Mouse (Mus musculus): ENCODE measurements around the gene Olfr1428. TPM values are rescaled to one million over a fixed set of nuclear protein-coding genes. Genes with fewer than 3 reads are reported as not detected.

Olfr1428 gene
- polyA plus RNA-seq (2012; rRNA removed), result not detected in 2 replicates

DNA sequence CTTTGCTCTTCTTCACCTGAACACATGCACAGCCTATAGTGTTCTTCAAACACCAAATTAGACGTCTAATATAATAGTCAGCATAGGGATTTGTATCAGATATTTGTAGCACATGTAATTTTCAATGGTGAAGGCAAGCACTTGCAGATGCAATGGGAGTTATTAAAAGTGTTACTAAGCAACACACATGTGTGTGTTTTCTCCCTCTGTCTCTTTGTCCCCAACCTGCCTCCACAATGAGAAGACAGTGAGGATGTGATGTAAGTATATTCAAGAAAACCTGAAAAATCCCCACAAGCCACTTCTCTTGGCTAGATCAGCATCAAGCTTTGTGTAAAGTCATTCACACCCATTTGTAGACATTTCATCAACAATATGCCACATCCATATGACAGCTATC lies at the start of gene Olfr1428:
TSS of gene Olfr1428 (minus strand) at position 101 of the 400 bp plus-strand sequence.

DNA sequence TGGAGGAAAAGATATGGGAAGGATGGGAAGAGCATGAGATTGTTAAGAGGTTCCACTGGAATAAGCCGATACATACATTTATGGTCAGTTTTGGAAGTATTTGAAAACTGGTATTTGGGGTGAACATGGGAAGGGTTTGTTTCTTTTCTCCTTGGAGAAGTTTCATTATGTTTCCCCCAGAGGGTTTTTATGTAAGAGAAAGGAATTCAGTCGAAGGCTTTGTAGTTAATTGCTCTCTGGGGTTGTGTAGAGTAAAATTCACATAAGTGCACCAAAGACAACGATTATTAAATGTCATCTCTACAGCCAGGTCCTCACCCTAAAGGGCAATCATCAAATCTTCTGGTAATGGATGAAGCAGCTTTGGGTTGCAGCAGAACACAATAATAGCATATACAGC lies 7.4 kb upstream of the Olfr1428 start, which contains the start of gene Olfr76:
TSS of gene Olfr76 (minus strand) at position 101 of the 400 bp plus-strand sequence.

DNA sequence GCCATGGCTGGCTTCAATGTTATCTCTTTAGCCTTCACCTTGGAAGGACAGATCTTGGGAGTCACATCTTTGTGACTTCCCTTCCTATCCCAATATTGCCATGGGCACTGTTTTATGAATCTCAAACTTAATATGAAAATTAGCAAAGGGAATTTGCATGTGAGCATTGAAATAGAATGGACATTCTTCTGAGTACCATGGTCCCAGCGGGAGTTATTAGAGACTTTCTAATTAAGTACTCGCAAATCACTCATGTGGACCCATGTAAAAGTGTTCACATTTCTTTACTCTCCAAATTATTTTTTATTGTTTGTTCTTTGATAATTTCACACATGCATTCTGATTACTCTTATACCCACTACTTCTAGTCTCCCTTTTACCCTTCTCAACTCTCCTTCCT lies 12.5 kb downstream of the Olfr1428 start, which contains the start of gene Olfr1427:
TSS of gene Olfr1427 (minus strand) at position 101 of the 400 bp plus-strand sequence.

DNA sequence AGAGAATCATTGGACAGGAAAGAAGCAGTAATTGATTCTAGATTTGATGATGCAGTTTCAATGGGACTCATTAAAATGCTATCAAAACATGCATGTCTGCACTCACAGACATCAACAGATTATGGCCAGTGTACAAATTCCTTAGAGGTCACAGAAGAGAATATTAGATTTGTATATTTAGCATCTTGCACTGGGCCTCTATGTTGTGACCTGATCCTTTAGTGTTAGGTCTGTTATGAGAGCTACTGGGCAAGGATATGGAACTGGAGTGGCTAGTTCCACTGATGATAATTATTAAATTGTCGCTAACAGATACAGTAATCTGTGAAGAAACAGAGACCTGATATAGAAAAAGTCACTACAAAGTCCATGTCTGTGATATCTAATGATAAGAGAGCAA lies 23.8 kb downstream of the Olfr1428 start, which contains the start of gene Olfr1426:
TSS of gene Olfr1426 (minus strand) at position 101 of the 400 bp plus-strand sequence.

DNA sequence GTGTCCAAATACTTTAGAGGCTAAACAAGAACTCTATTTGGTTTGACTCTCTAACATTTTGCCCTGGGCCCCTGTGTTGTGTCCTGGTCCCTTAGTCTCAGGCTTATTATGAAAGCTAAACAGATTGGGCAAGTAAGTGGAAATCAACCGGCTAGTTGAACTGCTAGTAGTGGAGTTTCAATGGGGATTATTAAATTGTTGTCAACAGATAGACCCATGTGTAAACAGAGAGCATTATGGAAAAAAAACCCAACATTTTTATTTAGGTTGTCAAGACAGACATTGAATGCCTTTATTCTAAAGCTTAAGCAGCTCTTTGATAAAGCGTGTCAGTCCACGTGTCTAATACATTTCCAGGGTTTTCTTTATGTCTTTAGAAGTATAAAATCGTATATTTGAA lies 38.1 kb downstream of the Olfr1428 start, which contains the start of gene Olfr1425:
TSS of gene Olfr1425 (minus strand) at position 101 of the 400 bp plus-strand sequence.

DNA sequence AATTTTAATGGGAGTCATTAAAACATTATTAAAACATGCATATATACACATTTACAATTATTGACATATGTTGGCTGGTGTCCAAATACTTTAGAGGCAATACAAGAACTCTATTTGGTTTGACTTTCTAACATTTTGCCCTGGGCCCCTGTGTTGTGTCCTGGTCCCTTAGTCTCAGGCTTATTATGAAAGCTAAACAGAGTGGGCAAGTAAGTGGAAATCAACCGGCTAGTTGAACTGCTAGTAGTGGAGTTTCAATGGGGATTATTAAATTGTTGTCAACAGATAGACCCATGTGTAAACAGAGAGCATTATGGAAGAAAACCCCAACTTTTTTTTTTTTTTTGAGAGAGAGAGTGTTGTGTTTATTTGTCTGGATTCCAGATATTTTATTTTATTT lies 53.1 kb downstream of the Olfr1428 start, which contains the start of gene Olfr1424:
TSS of gene Olfr1424 (minus strand) at position 101 of the 400 bp plus-strand sequence.

Other genes with a start within 250 kb of the Olfr1428 start
- not detected in 2 replicates for gene Olfr1419, start 240.8 kb downstream of the Olfr1428 start, polyA plus RNA-seq (2012; rRNA removed)
- gene Olfr1420, start 229.3 kb downstream of the Olfr1428 start, polyA plus RNA-seq (2012; rRNA removed), result not detected in 2 replicates
- gene Patl1, start 203.5 kb downstream of the Olfr1428 start, polyA plus RNA-seq (2012; rRNA removed), result 6.5 and 9.5 TPM in 2 replicates
- gene Osbp, start 150.0 kb downstream of the Olfr1428 start, polyA plus RNA-seq (2012; rRNA removed), result 11.2 and 12.4 TPM in 2 replicates
- not detected in 2 replicates for gene Olfr1423, start 74.6 kb downstream of the Olfr1428 start, polyA plus RNA-seq (2012; rRNA removed)
- gene Olfr1424, start 53.2 kb downstream of the Olfr1428 start, polyA plus RNA-seq (2012; rRNA removed), result not detected in 2 replicates
- gene Olfr1425, start 38.2 kb downstream of the Olfr1428 start, polyA plus RNA-seq (2012; rRNA removed), result not detected in 2 replicates
- gene Olfr1426, start 23.9 kb downstream of the Olfr1428 start, polyA plus RNA-seq (2012; rRNA removed), result not detected in 2 replicates
- gene Olfr1427, start 12.6 kb downstream of the Olfr1428 start, polyA plus RNA-seq (2012; rRNA removed), result not detected in 2 replicates
- gene Olfr76, start 7.3 kb upstream of the Olfr1428 start, polyA plus RNA-seq (2012; rRNA removed), result not detected in 2 replicates
- gene Olfr1555-ps1, start 54.2 kb upstream of the Olfr1428 start, polyA plus RNA-seq (2012; rRNA removed), result not detected in 2 replicates
- not detected in 2 replicates for gene Olfr1431, start 84.7 kb upstream of the Olfr1428 start, polyA plus RNA-seq (2012; rRNA removed)
- not detected in 2 replicates for gene Olfr1432, start 116.7 kb upstream of the Olfr1428 start, polyA plus RNA-seq (2012; rRNA removed)
- not detected in 2 replicates for gene Olfr262, start 125.8 kb upstream of the Olfr1428 start, polyA plus RNA-seq (2012; rRNA removed)
- gene Olfr235, start 145.1 kb upstream of the Olfr1428 start, polyA plus RNA-seq (2012; rRNA removed), result not detected in 2 replicates
- gene Olfr1434, start 164.0 kb upstream of the Olfr1428 start, polyA plus RNA-seq (2012; rRNA removed), result not detected in 2 replicates
- gene Olfr1436, start 183.2 kb upstream of the Olfr1428 start, polyA plus RNA-seq (2012; rRNA removed), result not detected in 2 replicates
- gene Olfr1437, start 209.2 kb upstream of the Olfr1428 start, polyA plus RNA-seq (2012; rRNA removed), result not detected in 2 replicates
- gene Olfr1438-ps1, start 220.0 kb upstream of the Olfr1428 start, polyA plus RNA-seq (2012; rRNA removed), result not detected in 2 replicates

Measured in liver, embryonic 14 days (tissue).